Mouse (Mus musculus) kidney, embryonic 15.5 days (tissue): Measurements from ENCODE around the gene Maats1. TPM values are rescaled to one million over a fixed set of nuclear protein-coding genes. Genes with fewer than 3 reads are reported as not detected.
A peak's percentile ranks its signal among the peaks of the same experiment; 100 is the strongest.

Experiments used
- ATAC-seq: fragments of 200-750 bp; cut with Nextera tagmentation; replicated peaks from 2 replicates; pipeline ENCODE4 v1.8.0; 2017; ENCODE audit warnings: moderate TSS enrichment; ENCODE audit not compliant: low FRiP score
- H3K27ac ChIP-seq: fragments of 300-500 bp; sonication (generic); 2 replicates; pipeline ENCODE4 v1.5.1; 2015; ENCODE audit warnings: mild to moderate bottlenecking, inconsistent platforms
- H3K27me3 ChIP-seq: fragments of 300-500 bp; sonication (generic); 2 replicates; pipeline ENCODE4 v1.6.1; 2015; ENCODE audit warnings: inconsistent platforms
- H3K36me3 ChIP-seq: fragments of 300-500 bp; sonication (generic); 2 replicates; pipeline ENCODE4 v1.6.1; 2015; ENCODE audit warnings: inconsistent platforms
- H3K4me1 ChIP-seq: fragments of 300-500 bp; sonication (generic); 2 replicates; pipeline ENCODE4 v1.6.1; 2015; ENCODE audit warnings: inconsistent platforms
- H3K4me2 ChIP-seq: fragments of 300-500 bp; sonication (generic); 2 replicates; pipeline ENCODE4 v1.6.1; 2015; ENCODE audit warnings: moderate library complexity, mild to moderate bottlenecking, inconsistent platforms
- H3K4me3 ChIP-seq: fragments of 300-500 bp; sonication (generic); replicated peaks from 2 replicates; pipeline ENCODE4 v1.5.1; 2015; ENCODE audit warnings: mild to moderate bottlenecking, inconsistent platforms
- H3K9ac ChIP-seq: fragments of 300-500 bp; sonication (generic); 2 replicates; pipeline ENCODE4 v1.6.1; 2015; ENCODE audit warnings: mild to moderate bottlenecking, inconsistent platforms
- H3K9me3 ChIP-seq: fragments of 300-500 bp; sonication (generic); replicated peaks from 2 replicates; pipeline ENCODE4 v1.6.1; 2016; ENCODE audit warnings: inconsistent platforms
- WGBS: fragments of 180-500 bp; shearing (Covaris S2); methylation state at CpG from one replicate; pipeline ENCODE4 v1.1.7; 2015; ENCODE audit warnings: mixed read lengths; 5-methylcytosine and 5-hydroxymethylcytosine counted together
- polyA plus RNA-seq: library from polyadenylated mRNA; unstranded; fragments of >200 nt; fragmentation: Nextera tagmentation; extraction: Ambion mirVana; gene quantifications from 2 replicates; pipeline ENCODE4 v1.2.1, GENCODE M21; 2015

Maats1 gene
- polyA plus RNA-seq, 1 experiment from 2014 or later: 0.27 TPM

DNA sequence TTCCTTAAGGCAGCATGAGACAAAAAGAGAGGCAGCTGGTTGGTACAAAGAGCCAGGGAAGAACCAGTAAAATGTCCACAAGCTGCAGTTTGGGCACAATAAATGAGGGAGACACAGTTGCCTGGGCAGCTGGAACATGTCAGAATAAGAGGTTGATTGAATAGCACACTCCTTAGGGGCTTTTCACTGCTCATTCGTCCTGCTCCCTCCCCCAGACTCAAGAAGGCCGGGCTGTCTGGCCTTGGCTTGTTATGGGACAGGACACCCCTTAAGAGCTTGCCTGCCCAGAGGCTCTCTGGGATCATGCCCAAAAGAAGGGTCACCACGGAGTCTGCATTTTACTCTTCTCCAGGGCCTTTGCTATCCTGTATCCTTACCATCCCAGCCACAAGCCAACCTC lies 58.6 kb downstream of the Maats1 start:
- H3K27me3 ChIP-seq: no peaks in the 10 kb centered on the region
- peak; percentile 49; the same call in 1 of the 2 replicates for ATAC-seq
- no peak overlapping the region for H3K4me2 ChIP-seq
- WGBS: 20% methylated on average over 3 of the region's 3 CpGs
- no peaks in the 10 kb centered on the region for H3K36me3 ChIP-seq
- H3K9ac ChIP-seq: no peak overlapping the region
- H3K4me1 ChIP-seq: peaks cover 9% of the 10 kb centered on the region; the same call in 1 of the 2 replicates
- no peak overlapping the region for H3K4me3 ChIP-seq
- no peaks in the 10 kb centered on the region for H3K9me3 ChIP-seq
- H3K27ac ChIP-seq: no peak overlapping the region

DNA sequence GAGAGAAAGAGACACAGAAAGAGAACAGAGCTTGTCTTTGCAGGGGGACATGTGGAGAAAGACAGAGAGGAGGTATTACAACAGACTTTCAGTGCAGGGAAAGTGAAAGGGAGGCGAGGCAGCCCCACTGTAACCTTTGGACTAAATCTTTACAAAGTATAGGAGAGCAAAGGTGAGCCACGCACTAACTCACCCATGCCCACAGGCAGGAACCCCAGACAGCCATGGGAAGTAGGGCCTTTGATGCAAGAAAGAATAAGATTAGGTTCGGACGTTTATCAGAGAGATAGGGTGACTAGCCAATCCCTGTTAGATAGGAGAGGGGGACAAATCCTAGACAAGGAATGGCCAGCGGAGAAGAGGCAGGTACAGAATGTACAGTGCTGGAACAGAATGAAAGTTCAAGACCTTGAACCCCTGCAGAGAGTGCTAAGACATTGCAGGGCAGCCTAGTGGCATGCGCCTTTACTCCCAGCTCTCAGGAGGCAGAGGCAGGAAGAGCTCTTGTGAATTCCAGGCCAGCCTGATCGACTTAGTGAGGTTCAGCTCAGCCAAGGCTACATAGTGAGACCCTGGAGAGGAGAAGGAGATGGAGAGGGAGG lies 59.3 kb downstream of the Maats1 start:
- no peak for ATAC-seq
- no peaks in the 10 kb centered on the region for H3K27me3 ChIP-seq
- H3K4me3 ChIP-seq: no peak overlapping the region
- no peak overlapping the region for H3K9ac ChIP-seq
- H3K9me3 ChIP-seq: no peaks in the 10 kb centered on the region
- H3K4me1 ChIP-seq: peaks cover 6% of the 10 kb centered on the region; the same call in 1 of the 2 replicates
- H3K36me3 ChIP-seq: no peaks in the 10 kb centered on the region
- WGBS: 75% methylated on average over 7 of the region's 7 CpGs
- no peak overlapping the region for H3K27ac ChIP-seq
- H3K4me2 ChIP-seq: no peak overlapping the region

DNA sequence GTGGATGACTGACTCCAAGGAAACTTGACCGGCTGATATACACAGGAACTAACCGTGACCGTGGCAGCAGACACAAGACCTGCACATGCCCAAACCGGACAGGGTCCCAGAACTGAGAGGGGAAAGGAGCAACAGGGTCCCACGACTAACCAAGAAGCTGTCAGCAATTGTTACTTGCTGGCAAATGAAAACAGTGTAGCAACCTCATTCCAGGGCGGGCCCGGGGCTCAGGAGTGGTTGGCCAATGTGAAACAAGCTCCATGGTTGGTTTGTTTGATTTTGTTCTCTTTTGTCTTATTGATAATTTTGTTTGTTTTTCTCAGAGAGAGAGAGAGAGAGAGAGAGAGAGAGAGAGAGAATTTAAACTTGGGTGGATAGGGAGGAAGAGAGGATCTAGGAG lies 61.0 kb downstream of the Maats1 start:
- no peak for ATAC-seq
- H3K4me1 ChIP-seq: peaks cover 6% of the 10 kb centered on the region; the same call in 1 of the 2 replicates
- 76% methylated on average over 7 of the region's 7 CpGs for WGBS
- H3K27ac ChIP-seq: no peak overlapping the region
- no peaks in the 10 kb centered on the region for H3K36me3 ChIP-seq
- no peaks in the 10 kb centered on the region for H3K27me3 ChIP-seq
- no peak overlapping the region for H3K9ac ChIP-seq
- no peak overlapping the region for H3K4me3 ChIP-seq
- H3K9me3 ChIP-seq: no peaks in the 10 kb centered on the region
- no peak overlapping the region for H3K4me2 ChIP-seq

DNA sequence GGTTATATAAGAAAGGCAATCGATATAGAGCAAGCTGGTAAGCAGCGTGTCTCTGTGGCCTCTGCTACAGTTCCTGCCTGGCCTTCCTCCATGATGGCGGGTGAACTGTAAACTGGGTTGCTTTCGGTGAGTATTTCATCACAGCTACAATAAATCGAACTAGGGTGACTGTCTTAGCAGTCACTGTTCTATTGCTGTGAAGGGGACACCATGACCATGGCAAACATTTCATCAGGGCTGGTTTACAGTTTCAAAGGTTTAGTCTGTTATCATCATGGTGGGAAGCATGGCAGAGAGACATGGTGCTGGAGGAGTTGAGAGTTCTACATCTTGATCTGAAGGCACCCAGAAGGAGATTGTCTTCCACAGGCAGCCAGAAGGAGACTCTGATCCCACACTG lies 62.1 kb downstream of the Maats1 start:
- no peak for ATAC-seq
- Histone ChIP-seq H3K4me2 (no peak overlapping the region), H3K27ac (no peak overlapping the region), H3K27me3 (no peaks in the 10 kb centered on the region), H3K4me3 (no peak overlapping the region), H3K36me3 (no peaks in the 10 kb centered on the region), H3K4me1 (peaks cover 6% of the 10 kb centered on the region; the same call in 1 of the 2 replicates), H3K9me3 (no peaks in the 10 kb centered on the region), H3K9ac (no peak overlapping the region)
- WGBS: 88% methylated on average over 5 of the region's 5 CpGs

DNA sequence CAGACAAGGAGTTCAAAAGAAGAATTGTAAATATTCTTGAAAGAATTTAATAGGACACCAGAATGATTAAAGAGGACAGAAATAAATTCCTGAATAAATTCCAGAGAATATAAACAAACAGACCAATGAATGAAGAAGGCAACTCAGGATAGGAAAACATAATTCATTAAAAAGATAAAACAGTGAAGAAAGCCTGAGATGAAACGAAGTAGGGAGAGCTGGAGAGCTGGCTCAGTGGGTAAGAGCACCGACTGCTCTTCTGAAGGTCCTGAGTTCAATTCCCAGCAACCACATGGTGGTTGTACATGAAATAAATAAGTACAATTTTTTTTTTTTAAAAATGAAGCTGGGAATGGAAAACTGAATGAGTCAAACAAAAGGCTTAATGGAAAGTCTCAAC lies 67.2 kb downstream of the Maats1 start:
- H3K4me2 ChIP-seq: no peak overlapping the region
- H3K9me3 ChIP-seq: no peaks in the 10 kb centered on the region
- no peak overlapping the region for H3K4me3 ChIP-seq
- H3K36me3 ChIP-seq: no peaks in the 10 kb centered on the region
- no peak overlapping the region for H3K9ac ChIP-seq
- ATAC-seq: no peak
- no peaks in the 10 kb centered on the region for H3K27me3 ChIP-seq
- H3K27ac ChIP-seq: no peak overlapping the region
- no peaks in the 10 kb centered on the region for H3K4me1 ChIP-seq
- WGBS: 68% methylated on average over 2 of the region's 2 CpGs

DNA sequence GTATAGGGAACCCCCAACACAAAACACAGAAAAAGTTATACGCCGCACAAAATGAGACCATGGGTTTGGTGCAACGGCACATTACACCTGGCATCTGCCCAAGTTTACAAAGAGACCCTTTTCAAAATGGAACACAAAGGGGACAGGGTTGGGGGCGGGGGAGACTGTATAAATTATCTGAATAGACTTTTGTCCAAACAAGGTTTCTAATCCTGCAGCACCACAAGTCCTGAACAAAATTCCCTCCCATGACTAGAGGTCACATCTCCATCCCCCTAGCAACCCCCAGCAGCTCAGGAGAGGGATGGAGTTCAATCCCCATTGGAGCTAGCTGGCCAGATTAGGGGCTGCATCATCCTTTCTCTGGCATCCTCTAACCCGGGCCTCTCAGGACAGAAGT lies 69.5 kb downstream of the Maats1 start:
- no peaks in the 10 kb centered on the region for H3K27me3 ChIP-seq
- 82% methylated on average over 5 of the region's 5 CpGs for WGBS
- H3K4me3 ChIP-seq: no peak overlapping the region
- no peak overlapping the region for H3K4me2 ChIP-seq
- H3K9me3 ChIP-seq: no peaks in the 10 kb centered on the region
- H3K4me1 ChIP-seq: no peaks in the 10 kb centered on the region
- H3K9ac ChIP-seq: no peak overlapping the region
- ATAC-seq: no peak
- no peaks in the 10 kb centered on the region for H3K36me3 ChIP-seq
- H3K27ac ChIP-seq: no peak overlapping the region

DNA sequence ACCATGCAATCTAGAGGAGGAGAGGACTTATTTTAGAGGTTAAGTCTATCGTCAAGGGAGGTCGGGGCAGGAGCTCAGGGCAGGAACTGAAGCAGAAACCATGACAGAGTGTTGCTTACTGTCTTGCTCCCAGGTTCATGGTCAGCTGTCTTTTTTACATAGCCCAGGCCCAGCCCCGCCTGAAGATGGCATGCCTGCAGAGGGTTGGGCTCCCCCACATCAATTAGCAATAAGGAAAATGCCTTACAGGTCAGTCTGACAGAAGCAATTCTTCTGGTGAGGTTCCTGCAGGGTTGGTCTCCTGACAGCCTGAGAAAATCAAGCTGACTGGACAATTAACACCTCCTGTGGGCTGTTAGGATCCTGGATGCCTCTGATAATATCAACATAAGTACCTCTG lies 70.3 kb downstream of the Maats1 start:
- no peaks in the 10 kb centered on the region for H3K36me3 ChIP-seq
- ATAC-seq: no peak
- no peaks in the 10 kb centered on the region for H3K4me1 ChIP-seq
- no peak overlapping the region for H3K4me3 ChIP-seq
- H3K9me3 ChIP-seq: no peaks in the 10 kb centered on the region
- 30% methylated on average over 3 of the region's 3 CpGs for WGBS
- no peak overlapping the region for H3K27ac ChIP-seq
- H3K4me2 ChIP-seq: no peak overlapping the region
- H3K9ac ChIP-seq: no peak overlapping the region
- H3K27me3 ChIP-seq: no peaks in the 10 kb centered on the region

DNA sequence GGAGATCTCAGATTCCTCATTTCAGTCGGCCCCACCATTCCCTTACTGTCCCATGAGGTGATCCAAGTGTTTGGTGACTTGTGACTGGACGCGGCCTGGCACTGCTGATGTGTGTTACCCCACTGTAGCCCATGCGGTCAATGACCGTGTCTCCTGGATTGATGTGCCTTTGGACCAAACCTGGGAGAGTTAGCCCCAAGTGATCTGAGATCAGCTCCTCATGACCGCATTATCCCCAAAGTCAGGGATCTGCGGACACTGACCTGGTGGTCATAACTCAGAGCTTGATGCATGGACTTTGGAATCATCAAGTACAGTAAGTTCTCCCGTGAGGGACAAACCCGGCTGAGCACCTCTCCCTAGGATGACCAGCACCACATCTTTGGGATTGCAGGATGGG lies 86.0 kb downstream of the Maats1 start:
- no peaks in the 10 kb centered on the region for H3K4me1 ChIP-seq
- no peak for ATAC-seq
- no peak overlapping the region for H3K4me3 ChIP-seq
- H3K9ac ChIP-seq: no peak overlapping the region
- no peaks in the 10 kb centered on the region for H3K36me3 ChIP-seq
- H3K27me3 ChIP-seq: no peaks in the 10 kb centered on the region
- H3K4me2 ChIP-seq: no peak overlapping the region
- no peaks in the 10 kb centered on the region for H3K9me3 ChIP-seq
- H3K27ac ChIP-seq: no peak overlapping the region
- WGBS: 90% methylated on average over 9 of the region's 9 CpGs

DNA sequence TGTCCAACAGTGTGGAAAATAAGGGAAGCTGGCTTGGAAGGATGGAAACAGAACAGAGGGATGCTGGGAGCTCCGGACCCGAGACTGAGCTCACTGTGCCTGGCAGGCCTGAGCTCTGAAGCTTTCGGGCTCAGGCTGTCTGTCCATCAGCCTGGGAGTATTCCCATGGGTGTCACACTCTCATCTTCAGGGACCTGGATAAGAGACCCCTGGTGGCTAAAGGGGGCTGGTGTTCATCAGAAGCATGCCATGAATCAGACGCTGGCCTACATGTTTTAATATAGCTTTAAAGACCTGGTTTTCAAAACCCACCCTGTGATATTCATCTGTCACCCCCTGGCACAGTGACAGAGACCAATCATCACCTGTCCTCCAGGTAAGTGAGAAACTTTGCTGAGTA lies 86.8 kb downstream of the Maats1 start:
- Histone ChIP-seq H3K4me2 (no peak overlapping the region), H3K9me3 (no peaks in the 10 kb centered on the region), H3K27me3 (no peaks in the 10 kb centered on the region), H3K27ac (no peak overlapping the region), H3K36me3 (no peaks in the 10 kb centered on the region), H3K9ac (no peak overlapping the region), H3K4me1 (no peaks in the 10 kb centered on the region), H3K4me3 (no peak overlapping the region)
- WGBS: 74% methylated on average over 4 of the region's 4 CpGs
- ATAC-seq: no peak

DNA sequence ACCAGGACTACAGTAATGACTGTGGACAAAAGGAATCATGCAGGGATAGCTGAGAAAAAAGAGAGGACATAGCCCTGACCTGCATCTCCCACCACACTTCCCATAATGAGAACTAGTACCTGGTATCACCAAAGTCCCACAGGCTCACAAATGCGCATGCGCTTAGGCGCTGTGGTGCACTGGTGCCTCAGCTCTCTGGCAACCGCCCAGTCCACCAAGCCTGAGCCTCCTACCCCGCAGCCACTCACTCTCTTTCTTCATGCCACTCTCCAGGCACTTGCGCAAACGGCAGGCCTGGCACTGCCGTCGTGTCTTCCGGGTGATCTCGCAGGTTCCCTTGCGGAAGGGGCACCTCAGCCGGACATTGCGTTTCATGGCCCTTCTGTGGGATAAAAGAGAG lies 87.9 kb downstream of the Maats1 start:
- Histone ChIP-seq H3K4me2 (no peak overlapping the region), H3K4me1 (peaks cover 2% of the 10 kb centered on the region), H3K9ac (no peak overlapping the region), H3K27me3 (no peaks in the 10 kb centered on the region), H3K27ac (no peak overlapping the region), H3K4me3 (no peak overlapping the region), H3K9me3 (no peaks in the 10 kb centered on the region), H3K36me3 (no peaks in the 10 kb centered on the region)
- WGBS: 86% methylated on average over 14 of the region's 14 CpGs
- no peak for ATAC-seq

DNA sequence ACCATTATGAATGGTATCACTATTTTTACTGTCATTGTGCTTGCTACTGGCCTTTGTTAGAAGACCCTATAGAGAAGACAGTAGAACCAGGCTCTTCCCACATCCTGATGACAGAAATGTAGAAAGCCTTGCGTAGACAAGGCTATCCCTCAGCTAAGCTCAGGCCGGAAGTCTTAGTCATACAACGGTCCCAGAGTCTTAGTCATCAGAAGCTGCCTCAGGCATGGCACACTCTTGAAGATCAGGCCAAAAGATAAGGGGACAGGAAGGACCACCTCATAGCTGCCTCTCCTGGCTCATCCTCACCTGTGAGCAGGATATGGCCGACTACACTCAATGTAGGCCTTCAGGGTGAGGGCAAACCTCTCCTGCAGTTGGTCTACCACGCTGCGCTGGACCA lies 91.5 kb downstream of the Maats1 start:
- Histone ChIP-seq H3K27me3 (no peaks in the 10 kb centered on the region), H3K9me3 (no peaks in the 10 kb centered on the region), H3K36me3 (no peaks in the 10 kb centered on the region), H3K27ac (no peak overlapping the region), H3K4me3 (no peak overlapping the region), H3K4me2 (no peak overlapping the region), H3K9ac (no peak overlapping the region), H3K4me1 (peaks cover 11% of the 10 kb centered on the region)
- 91% methylated on average over 6 of the region's 6 CpGs for WGBS
- no peak for ATAC-seq

DNA sequence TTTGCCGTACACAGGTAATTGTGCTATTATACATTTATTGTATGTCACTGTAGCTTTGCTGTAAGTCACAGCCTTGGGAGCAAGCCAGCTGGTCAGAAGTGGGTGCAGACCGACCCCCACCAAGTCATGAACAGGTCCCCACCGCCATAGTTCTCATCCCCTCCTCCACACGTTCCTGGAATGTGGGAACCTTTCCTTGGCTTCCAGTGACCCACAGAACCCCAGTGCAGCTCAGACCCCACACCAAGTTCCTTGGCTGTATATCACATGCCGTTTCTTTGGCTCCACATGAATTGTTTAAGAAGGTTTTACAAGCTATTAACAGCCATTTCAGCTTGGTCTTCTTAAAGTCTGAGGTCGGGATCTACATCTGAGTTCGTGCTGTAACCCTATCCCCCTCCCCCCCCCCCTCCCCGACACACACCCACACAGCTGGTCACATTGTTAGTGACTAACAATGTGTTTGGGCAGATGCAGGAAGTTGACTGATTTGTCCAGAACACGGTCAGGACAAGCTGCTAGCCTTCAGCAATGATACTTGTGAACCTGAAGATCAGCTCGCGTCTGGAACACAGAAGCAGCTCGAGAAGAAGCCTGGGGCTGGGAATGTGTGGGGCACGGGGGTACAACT lies 93.5 kb downstream of the Maats1 start:
- peak overlapping the region; percentile 43; the same call in 1 of the 2 replicates for H3K27ac ChIP-seq
- H3K9me3 ChIP-seq: no peaks in the 10 kb centered on the region
- WGBS: 19% methylated on average over 13 of the region's 13 CpGs
- H3K9ac ChIP-seq: no peak overlapping the region
- H3K36me3 ChIP-seq: no peaks in the 10 kb centered on the region
- no peak overlapping the region for H3K4me3 ChIP-seq
- peaks cover 11% of the 10 kb centered on the region for H3K4me1 ChIP-seq
- H3K4me2 ChIP-seq: peak overlapping the region; percentile 38
- ATAC-seq: peak; percentile 82
- no peaks in the 10 kb centered on the region for H3K27me3 ChIP-seq
